Mouse (Mus musculus): ENCODE measurements around the gene Usp44.
A peak's percentile ranks its signal among the peaks of the same experiment; 100 is the strongest.

The Usp44 gene

DNA sequence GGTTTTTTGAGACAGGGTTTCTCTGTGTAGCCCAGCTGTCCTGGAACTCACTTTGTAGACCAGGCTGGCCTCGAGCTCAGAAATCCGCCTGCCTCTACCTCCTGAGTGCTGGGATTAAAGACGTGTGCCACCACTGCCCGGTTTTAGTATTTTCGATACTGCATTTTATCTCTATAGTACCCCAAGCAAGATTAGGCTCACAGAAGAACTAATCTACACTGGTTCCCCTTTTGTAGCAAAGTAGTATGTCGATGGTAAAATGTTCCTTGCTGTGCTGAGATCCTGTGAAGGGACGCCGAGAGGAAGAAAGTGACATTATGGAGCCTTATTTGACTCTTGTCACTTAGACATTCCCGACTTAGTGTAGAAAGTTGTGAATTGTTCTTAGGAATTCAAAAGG is 23.8 kb downstream of the Usp44 start:
- DNase-seq = no peak

DNA sequence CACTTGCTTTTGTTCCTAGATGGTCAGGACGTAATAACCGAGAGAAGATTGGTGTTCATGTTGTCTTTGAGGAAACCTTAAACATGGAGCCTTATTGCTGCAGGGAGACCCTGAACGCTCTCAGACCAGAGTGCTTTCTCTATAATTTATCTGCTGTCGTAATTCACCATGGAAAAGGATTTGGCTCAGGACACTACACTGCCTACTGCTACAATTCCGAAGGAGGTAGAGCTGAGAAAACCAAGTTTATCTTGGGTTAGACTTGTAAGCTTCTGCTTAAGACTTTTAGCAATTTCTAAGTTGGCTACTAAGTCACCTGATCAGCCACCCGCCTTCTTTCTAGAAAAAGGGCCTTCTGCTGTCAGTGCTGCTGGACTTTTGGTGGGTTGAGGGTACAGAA is 24.7 kb downstream of the Usp44 start:
- no peak for DNase-seq

GRCm38 (mm10) chr10:93868401-93868800 is 37.0 kb downstream of the Usp44 start:
- no peak for DNase-seq

- DNase-seq = no peak
These were observed 37.5 kb downstream of the Usp44 start for GRCm38 (mm10) chr10:93868886-93869285.

GRCm38 (mm10) chr10:93876772-93877171 is 45.4 kb downstream of the Usp44 start:
- no peak for DNase-seq

DNA sequence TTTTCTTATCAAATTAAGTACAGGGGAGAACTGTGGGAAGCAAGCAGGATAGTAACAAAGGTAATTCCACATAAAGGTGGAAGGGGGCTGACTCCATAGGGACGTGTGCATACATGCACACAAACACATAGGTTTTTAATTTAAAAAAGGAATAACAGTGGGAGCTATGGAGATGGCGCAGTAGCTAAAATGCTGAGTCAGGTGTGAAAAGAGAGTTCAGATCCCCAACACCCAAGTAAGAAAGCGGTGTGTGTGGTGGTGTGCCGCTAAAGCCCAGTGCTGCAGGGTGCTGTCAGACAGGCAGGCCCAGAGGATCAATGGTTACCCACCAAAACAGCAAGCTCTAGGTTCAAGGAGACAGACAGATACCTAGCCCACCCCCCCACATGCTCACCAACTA is 47.4 kb downstream of the Usp44 start:
- DNase-seq = no peak

GRCm38 (mm10) chr10:93881918-93882317 is 50.6 kb downstream of the Usp44 start:
- no peak for DNase-seq

- DNase-seq = no peak
These were observed 51.5 kb downstream of the Usp44 start for GRCm38 (mm10) chr10:93882738-93883364.

DNA sequence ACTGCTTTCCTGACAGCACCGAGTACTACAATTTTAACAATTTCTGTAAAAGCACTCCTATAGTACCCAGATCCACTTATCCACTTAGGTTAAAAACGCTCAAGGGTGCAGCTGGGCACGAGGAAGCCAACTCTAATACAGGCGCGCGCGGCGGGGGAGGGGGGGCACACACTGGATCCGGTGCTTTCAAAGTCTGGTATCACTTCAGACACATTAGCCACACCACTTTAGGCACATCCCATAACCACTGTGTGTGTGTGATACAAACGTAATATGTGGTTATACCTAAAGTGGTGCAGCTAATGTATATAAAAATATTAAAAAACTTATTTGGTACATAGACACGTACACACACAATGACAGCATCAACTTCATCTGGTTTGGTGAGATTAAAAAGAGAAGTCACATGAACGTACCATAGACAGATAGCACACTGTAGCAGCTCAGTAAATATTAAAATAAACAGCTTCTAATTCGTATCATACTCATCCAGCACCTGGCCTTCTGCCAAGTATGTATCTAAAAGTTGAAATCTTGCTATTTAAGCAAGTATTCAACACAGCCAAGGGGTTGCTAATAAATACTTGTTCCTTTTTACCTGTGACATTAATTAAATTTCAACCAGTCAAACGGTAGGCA is 54.6 kb downstream of the Usp44 start:
- DNase-seq = peak in 1 of 2 experiments; percentile 16

DNA sequence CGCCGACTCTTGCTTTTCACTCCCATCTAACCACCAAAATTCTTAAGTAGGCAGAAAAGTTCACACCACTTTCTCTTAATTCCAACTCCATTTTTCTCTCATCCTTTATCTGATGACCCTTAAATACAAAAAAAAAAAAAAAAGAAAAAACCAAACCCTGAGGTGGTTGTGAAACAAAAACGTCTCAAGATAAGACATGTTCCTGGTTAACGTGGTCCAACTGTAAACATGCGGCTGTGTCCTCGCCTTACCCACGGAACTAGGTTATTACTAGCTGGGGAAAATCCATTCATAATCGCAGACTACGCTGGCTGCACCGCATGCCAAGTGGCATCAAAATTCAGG is 57.2 kb downstream of the Usp44 start:
- DNase-seq = no peak

DNA sequence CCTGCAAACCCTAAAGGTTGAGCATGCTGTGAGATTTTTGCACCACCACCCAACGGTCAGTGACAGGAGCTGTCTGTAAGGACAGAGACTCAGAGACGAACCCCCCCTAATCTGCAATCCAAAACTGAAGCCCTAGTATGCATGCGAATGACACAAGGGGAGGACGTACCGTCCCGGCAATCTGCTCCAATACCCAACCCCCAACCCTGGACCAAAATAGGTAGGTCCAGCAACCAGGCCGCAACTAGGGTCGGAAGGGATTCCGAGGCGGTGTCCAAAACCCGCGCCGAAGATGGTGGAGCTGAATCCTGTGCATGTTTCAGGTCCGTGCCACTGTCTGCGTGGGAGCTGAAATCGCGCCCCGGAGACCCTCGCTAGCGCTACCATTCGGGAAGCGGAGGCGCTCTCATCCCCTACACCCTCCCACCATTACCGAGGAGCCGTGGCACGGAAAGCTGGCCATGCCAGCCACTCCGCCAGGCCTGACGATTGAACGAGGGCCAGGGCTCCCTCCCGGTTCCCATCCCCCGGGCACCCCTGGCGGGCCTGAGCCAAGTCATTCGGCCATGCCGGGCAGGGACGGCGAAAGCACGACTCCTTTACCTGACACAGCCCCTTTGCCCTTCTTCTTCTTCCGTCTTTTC is 57.7 kb downstream of the Usp44 start:
- DNase-seq = peak; percentile 85 to 86

DNA sequence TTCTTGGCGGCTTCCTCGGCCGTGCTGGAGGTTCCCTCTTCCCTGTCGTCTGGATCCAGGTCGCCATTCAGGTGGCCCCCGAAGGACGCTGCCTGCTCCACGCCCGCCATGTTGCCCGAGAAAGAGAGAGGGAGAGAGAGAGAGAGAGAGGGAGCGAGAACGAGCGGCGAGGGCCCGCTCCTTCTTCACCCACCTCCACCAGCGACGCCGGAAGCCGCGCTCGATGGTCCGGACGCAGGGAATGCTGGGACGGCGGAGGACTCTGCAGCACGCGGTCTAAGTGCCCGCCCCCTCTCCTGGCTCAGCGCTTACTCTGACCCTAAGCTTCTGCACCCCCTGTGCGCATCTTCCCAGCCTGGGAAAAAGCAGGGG is 58.2 kb downstream of the Usp44 start:
- DNase-seq = peak; percentile 93 to 96

- DNase-seq = peak in 1 of 2 experiments; percentile 45
These were observed 58.6 kb downstream of the Usp44 start for GRCm38 (mm10) chr10:93889976-93890375.

DNA sequence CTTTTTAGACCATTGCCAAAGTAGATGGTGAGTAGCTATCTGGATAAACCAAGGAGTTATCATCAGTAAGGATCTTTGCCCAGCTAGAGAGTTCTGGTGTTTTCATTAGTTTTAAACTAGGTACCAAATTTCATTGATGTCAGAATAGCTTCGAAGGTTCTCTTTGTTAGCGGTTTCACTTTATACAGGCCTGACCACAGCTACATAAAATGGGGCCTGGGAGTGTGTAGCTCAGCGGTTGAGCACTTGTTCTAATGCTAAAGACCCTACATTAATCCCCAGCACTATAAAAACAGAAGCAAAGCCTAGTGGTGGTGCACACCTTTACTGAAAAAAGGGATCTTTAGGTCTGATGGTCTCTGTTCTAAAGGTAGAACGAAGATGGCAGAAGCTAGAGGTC is 59.2 kb downstream of the Usp44 start:
- DNase-seq = no peak

DNA sequence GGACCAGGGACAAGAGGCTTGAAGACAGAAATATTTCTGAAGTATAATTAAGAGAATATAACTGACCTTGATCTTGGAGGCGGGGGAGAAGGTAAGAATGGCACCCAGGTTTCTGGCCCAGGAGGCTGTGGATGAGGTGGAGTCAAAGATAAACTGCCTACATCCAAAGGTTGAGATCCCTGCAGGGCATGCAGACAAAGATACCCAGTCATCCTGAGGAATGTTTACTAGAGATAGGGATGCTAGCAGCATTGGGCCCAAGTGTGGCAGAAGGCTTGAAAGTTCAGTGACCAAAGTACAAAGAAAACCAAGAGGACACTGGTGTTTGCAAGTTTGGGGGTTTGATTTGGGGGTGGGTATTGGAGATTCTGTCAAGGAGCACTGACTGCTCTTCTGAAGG is 59.7 kb downstream of the Usp44 start:
- no peak for DNase-seq

DNA sequence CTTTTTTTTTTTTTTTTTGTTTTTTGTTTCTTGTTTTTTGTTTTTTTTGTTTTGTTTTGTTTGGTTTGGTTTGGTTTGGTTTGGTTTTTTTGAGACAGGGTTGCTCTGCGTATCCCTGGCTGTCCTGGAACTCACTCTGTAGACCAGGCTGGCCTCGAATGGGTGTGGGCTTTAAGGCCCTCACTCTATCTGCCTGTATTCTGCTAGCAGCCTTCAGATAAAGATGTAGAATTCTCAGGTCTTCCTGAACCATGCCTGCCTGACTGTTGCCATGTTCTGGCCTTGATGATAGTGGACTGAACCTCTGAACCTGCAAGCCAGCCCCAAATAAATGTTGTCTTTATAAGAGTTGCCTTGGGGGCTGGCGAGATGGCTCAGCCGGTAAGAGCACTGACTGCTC is 61.2 kb downstream of the Usp44 start:
- DNase-seq = no peak

- no peak for DNase-seq
These were observed 65.8 kb downstream of the Usp44 start, which contains the start of gene Metap2 for GRCm38 (mm10) chr10:93897043-93897646. TSS of gene Metap2 (minus strand) at chr10:93897093.

- DNase-seq = no peak
These were observed 67.9 kb downstream of the Usp44 start for GRCm38 (mm10) chr10:93899303-93899702.

GRCm38 (mm10) chr10:93899907-93900306 is 68.6 kb downstream of the Usp44 start:
- no peak for DNase-seq

GRCm38 (mm10) chr10:93907376-93907775 is 76.0 kb downstream of the Usp44 start:
- no peak for DNase-seq
